Mouse (Mus musculus) neutrophil, adult 83 days (primary cell): ENCODE results near the gene Unc5a. TPM values are rescaled to one million over a fixed set of nuclear protein-coding genes. Genes with fewer than 3 reads are reported as not detected.

ENCODE experiments used
- total RNA-seq, 2 experiments: library from RNA; stranded (reverse); gene quantifications; one replicate each; pipeline ENCODE4 v1.2.4; 2023

The Unc5a gene
- total RNA-seq, result under 1 TPM in 1 of 2 experiments, not detected in 1; 0.20 TPM

GRCm38 (mm10) chr13:54948531-54949493 lies at the start of gene Unc5a:
Gene Unc5a, plus strand, starts transcription at chr13:54949411.

GRCm38 (mm10) chr13:55021194-55021779 lies 72.1 kb downstream of the Unc5a start, which contains the start of gene Hk3:
Gene Hk3, minus strand, starts transcription at chr13:55021385.

Other genes with a start within 250 kb of the Unc5a start
- gene Cdhr2, start 247.9 kb upstream of the Unc5a start, total RNA-seq, result not detected
- gene Gprin1, start 199.5 kb upstream of the Unc5a start, total RNA-seq, result not detected
- not detected for gene Sncb, start 182.8 kb upstream of the Unc5a start, total RNA-seq
- gene Eif4e1b, start 165.4 kb upstream of the Unc5a start, total RNA-seq, result not detected
- 10 to 100 TPM in 1 of 2 experiments, 1 to 10 TPM in 1; 4.4 to 13.8 TPM for gene Tspan17, start 160.0 kb upstream of the Unc5a start, total RNA-seq
- gene Hk3, start 72.0 kb downstream of the Unc5a start, total RNA-seq, result 100 to 1,000 TPM; 388 to 393 TPM
- gene Uimc1, start 150.9 kb downstream of the Unc5a start, total RNA-seq, result 10 to 100 TPM; 38.8 to 41.7 TPM
- 10 to 100 TPM in 1 of 2 experiments, 1 to 10 TPM in 1; 9.2 to 11.9 TPM for gene Zfp346, start 155.9 kb downstream of the Unc5a start, total RNA-seq
- not detected for gene Gm17617, start 184.1 kb downstream of the Unc5a start, total RNA-seq
- not detected for gene Fgfr4, start 203.2 kb downstream of the Unc5a start, total RNA-seq